Mouse (Mus musculus): ENCODE results near the gene Psma7. TPM values are rescaled to one million over a fixed set of nuclear protein-coding genes. Genes with fewer than 3 reads are reported as not detected.

Gene Psma7
- polyA plus RNA-seq, 1 experiment from 2014 or later: 143 TPM

DNA sequence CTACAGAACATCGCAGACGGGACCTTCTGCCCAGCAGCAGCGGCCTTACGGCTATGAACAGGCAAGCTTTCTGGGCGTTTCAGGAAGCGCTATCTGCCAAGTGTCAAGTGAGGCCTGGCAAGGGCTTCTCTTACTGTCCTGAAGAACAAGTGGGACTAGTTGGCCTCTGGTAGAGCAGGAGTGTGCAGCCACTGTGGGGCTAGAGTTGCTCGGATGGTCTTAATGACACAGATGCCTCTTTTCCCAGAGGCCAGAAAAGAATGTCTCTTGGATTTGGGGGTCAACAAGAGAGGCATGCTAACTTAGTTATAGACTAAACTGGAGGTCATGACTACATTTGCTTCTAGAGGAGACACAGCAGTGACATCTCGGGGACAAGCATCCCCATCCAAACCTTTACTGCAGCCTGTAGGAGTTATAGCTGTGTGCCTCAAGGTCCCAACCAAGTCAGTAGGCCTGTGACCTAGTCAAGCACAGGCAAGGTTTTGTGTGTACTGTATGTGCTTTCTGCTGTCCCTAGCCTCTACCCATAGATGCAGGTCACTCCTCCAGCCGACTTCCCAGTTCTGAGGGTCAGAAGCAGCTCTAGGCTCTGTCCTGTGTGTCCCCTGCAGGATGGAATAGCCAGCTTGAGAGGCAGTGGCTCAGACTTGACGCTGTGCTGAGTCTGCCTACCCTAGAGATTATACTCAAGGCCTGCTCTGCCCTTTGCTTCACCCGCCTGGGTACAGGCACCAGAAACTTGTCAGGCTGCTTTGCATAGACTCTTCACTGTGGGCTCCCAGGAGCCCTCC lies 21.3 kb upstream of the Psma7 start:
- H3K79me2 ChIP-seq (ENCODE audit: inconsistent target): no peaks in the 10 kb centered on the region
- H3K36me3 ChIP-seq (ENCODE audit: inconsistent target): peaks cover 47% of the 10 kb centered on the region
- WGBS (ENCODE audit: missing documents): 97% methylated on average over 11 of the region's 11 CpGs

DNA sequence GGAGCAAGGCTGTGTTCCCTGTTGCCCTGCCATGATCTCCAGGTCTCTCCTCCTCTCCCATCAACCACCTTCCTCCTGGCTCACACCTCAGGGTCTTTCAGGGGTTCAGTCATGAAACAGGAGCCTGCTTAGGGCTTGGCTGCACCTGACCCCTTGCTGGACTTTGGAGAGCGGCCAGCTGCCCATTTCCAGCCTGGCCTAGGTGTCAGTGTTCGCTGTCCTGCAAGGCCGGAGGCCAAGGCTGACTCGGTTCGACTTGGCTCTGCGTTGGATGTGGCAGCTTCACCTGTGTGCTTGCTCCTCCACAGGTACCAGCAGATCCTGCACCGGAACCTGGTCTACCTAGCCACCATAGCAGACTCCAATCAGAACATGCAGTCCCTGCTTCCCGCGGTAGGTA lies 10.8 kb upstream of the Psma7 start:
- Histone ChIP-seq H3K27ac (no peak overlapping the region), H3K79me2 (ENCODE audit: inconsistent target) (peaks cover 14% of the 10 kb centered on the region; the same call in 1 of the 2 replicates), H3K36me3 (ENCODE audit: inconsistent target) (peaks cover 19% of the 10 kb centered on the region; the same call in 1 of the 2 replicates), H3K4me3 (ENCODE audit: inconsistent target) (no peak overlapping the region)
- WGBS (ENCODE audit: missing documents): 98% methylated on average over 9 of the region's 9 CpGs

More for the DNA sequence above, 21.3 kb upstream of the Psma7 start:
- no peak overlapping the region for H3K4me3 ChIP-seq (ENCODE audit: inconsistent target)
- no peak overlapping the region for H3K27ac ChIP-seq

DNA sequence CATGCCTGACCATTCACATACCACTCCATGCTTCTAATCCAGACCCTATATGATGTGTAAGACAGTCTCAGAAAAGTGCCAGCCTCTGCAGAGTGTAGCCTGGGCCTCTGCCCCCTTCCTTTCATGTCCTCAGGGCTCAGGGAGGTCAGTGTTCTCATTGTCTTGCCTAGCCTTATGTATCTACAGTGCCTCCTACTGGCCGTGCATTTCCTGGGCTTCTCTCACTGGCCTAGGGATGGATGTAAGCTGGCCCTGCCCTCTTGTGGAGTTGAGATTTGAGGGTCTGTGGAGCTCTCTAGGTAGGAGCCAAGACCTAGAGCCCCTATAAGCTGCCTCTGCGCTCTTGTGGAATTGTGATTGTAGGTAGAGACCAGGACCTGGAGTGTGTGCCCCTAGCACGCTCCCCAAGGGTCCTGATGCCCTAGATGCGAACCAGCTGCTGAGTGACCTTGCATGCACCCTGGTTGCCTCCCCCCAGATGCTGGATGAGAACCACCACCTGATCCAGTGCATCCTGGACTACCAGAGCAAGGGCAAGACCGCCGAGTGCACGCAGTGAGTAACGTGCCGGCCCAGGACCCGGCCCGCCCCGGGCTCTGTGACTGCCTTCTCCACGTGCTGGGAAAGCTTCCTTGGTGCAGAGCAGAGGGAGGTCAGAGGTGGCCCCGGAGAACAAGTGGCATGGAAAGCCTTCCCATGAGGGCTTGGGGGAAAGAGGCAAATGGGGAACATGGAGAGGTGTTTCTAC lies 9.9 kb upstream of the Psma7 start:
- H3K27ac ChIP-seq: no peak overlapping the region
- H3K4me3 ChIP-seq (ENCODE audit: inconsistent target): no peak overlapping the region
- peaks cover 16% of the 10 kb centered on the region; the same call in 1 of the 2 replicates for H3K79me2 ChIP-seq (ENCODE audit: inconsistent target)
- peaks cover 11% of the 10 kb centered on the region; the same call in 1 of the 2 replicates for H3K36me3 ChIP-seq (ENCODE audit: inconsistent target)
- WGBS (ENCODE audit: missing documents): 90% methylated on average over 14 of the region's 14 CpGs

DNA sequence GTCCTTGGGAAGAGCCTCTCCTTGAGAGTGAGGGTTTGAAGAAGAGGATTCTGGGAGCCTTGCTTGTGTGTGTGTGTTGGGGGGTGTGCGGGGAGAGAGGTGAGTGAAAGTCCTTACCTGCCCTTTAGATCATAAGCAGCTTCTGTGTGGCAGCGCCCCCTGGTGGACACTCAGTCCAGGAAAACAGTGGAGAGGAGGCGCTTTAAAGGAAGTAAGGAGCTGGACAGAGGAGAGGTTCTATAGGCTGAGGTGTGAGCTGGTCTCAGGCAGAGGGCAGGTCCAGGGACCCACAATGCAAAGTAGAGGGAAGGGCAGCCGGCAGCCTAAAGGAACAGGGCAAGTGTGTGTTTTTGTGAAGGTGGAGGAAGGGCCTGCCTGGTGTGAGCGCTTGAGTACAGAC lies 8.8 kb upstream of the Psma7 start:
- Histone ChIP-seq H3K27ac (no peak overlapping the region), H3K4me3 (ENCODE audit: inconsistent target) (no peak overlapping the region), H3K79me2 (ENCODE audit: inconsistent target) (peaks cover 23% of the 10 kb centered on the region; the same call in 1 of the 2 replicates), H3K36me3 (ENCODE audit: inconsistent target) (peaks cover 4% of the 10 kb centered on the region; the same call in 1 of the 2 replicates)
- 27% methylated on average over 5 of the region's 5 CpGs for WGBS (ENCODE audit: missing documents)

DNA sequence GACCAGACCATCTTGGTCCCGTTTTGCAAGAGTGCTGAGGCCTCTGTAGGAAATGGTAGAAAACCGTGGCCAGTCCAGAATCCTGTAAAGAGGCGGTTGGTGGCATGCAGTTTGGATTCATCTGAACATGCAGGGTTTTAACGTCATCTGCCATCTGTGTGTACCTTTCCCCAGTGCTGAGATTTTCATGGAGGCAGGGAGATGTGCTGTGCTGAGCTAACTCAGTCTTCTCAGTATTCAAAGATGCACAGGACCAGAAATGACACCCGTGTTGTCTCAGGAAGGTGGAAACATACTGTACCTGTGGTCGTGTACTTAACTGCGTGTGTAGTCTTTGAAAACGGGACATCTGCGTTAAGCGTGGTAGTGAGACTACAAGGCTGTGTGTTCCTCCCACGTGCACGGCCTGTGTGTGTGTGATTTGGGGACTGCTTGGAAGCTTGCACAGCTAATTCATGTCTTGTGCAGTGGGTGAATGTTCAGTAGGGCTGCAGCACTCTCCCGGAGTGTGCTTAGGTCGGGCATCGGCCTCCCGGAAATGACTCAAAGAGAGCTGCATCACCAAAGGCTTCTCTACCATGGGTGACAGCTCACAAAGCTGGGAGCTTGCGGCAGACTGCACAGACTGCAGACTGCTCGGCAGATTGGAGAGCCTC lies 5.9 kb upstream of the Psma7 start:
- peaks cover 45% of the 10 kb centered on the region; the same call in 1 of the 2 replicates for H3K79me2 ChIP-seq (ENCODE audit: inconsistent target)
- WGBS (ENCODE audit: missing documents): 95% methylated on average over 18 of the region's 18 CpGs
- no peaks in the 10 kb centered on the region for H3K36me3 ChIP-seq (ENCODE audit: inconsistent target)
- H3K27ac ChIP-seq: no peak overlapping the region
- no peak overlapping the region for H3K4me3 ChIP-seq (ENCODE audit: inconsistent target)

DNA sequence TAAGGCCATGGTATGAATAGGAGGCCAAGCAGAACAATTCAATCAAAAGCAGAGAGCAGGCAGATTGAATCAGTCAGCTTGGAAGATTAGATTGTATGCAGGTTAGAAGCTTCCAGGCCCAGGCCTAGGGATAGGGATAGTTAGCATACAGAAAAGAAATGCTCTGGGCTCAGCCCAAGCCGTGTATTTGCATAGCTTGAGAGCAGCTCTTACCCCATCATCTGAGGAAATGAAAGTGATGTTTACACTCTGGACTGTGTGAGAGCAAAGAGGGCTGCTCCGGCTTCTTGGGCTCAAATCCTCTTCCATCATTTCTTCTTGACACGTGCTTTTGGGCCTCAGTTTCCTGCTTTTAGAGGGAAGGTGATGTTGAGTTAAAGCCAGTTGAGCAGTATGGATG lies 5.3 kb upstream of the Psma7 start:
- Histone ChIP-seq H3K27ac (no peak overlapping the region), H3K79me2 (ENCODE audit: inconsistent target) (peaks cover 45% of the 10 kb centered on the region; the same call in 1 of the 2 replicates), H3K36me3 (ENCODE audit: inconsistent target) (no peaks in the 10 kb centered on the region), H3K4me3 (ENCODE audit: inconsistent target) (no peak overlapping the region)
- WGBS (ENCODE audit: missing documents): 60% methylated on average over 3 of the region's 3 CpGs

DNA sequence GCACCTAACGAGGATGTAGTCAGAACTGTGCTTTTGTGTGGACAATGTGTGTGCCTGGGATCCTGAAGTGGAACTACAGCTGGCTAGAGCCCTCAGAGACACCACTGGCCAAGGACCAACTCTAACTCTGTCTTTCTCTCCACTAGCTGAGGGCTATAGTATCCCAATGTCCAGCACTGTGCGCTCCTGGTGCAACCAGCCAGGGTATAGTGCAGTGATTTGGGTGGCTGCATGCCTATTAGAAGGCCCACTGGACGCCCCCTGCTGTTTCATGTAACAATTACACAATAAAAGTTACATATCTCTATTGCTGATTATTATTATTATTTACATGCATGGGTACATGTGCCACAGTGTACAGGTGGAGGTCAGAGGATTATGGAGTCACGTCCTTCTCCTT lies 3.0 kb upstream of the Psma7 start:
- H3K27ac ChIP-seq: no peak overlapping the region
- no peaks in the 10 kb centered on the region for H3K36me3 ChIP-seq (ENCODE audit: inconsistent target)
- H3K79me2 ChIP-seq (ENCODE audit: inconsistent target): peaks cover 59% of the 10 kb centered on the region
- H3K4me3 ChIP-seq (ENCODE audit: inconsistent target): no peak overlapping the region
- 59% methylated on average over 4 of the region's 4 CpGs for WGBS (ENCODE audit: missing documents)

DNA sequence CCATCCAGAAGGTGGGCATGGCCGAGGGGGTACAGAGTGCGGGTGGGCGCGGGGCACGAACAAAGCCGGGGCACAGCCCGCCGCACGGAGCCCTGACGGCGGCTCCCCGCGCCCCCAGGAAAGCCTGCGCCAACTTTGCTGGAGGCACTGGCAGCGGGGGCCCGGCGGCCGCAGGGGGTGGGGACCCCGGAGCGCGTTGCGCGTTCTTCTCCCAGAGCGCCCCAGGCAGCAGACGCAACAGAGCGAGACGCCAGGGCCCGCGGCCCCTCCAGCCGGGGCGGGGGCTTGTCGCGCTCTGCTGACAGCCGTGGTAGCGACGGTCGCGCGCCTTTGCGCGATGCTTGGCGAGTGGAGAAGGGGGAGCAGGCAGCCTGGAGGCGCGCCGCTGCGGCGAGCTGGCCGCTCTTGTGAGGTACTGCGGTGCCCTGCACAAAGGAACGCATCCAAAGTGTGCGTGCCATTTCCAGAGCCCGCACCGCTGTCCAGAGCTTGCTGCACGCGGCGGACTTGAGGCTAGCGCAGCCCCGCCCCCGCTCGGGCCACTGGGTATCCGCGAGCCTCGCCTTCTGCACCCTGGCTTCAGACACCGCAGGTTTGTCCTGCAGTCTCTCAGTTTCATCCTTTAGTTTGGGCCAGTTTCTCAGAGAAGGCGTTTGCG lies 754 bp upstream of the Psma7 start:
- Histone ChIP-seq H3K79me2 (ENCODE audit: inconsistent target) (peaks cover 69% of the 10 kb centered on the region), H3K36me3 (ENCODE audit: inconsistent target) (peaks cover 11% of the 10 kb centered on the region), H3K4me3 (ENCODE audit: inconsistent target) (peak overlapping the region; percentile 16; the same call in 1 of the 2 replicates), H3K27ac (no peak overlapping the region)
- 1% methylated on average over 59 of the region's 66 CpGs for WGBS (ENCODE audit: missing documents)

DNA sequence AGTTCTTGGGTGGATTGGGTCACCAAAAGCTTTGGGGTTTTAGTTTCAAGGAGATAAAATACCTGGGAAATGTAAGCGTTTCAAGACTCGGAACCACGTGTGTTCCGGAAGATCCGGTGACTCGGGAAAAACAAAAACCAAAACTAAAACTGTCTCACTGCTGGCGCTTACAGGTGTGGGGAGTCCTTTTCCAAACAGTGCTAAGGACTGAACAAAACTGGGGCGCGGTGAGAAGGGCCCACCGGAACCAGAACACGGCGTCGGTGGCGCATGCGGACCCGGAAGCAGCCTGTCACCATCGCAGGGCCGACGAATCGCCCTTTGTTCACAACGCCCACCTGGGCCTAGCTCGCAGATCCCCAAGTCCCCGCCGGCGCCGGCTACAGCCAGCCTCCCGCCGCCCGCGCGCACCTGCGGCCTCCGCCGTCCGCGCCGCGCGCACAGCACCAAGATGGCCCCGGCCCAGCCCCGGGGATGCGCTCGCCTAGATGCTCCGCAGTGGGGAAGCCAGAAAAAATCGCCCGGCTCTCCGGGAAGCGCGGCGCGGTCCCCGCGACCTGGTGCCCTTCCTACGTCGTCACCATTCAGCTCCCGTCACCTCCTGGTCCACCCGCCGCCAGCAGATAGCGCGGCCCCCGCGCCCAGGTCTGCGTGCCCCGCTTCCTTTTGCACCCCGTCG lies 517 bp downstream of the Psma7 start:
- Histone ChIP-seq H3K27ac (peak overlapping the region; percentile 46), H3K36me3 (ENCODE audit: inconsistent target) (peaks cover 24% of the 10 kb centered on the region), H3K79me2 (ENCODE audit: inconsistent target) (peaks cover 68% of the 10 kb centered on the region), H3K4me3 (ENCODE audit: inconsistent target) (peak overlapping the region; percentile 57)
- WGBS (ENCODE audit: missing documents): under 1% methylated on average over 66 of the region's 66 CpGs

DNA sequence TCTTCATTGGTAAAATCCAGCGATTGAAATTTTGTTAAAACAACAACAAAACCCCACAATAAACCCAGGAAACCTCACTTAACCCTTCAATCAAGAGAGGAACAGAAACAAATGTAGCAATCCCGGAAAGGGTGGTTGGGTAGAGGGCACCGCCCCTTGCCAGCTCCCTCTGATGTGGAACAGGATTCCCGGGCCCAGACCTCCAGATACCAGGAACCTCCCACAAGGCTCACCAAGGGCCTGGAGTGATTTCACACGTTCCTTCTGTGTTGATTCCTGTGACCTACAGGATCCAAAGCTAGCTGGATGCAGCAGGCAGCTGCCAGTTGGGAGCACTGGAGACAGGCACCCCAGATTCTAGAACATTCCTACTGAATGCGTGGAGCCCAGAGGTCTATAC lies 1.8 kb downstream of the Psma7 start:
- Histone ChIP-seq H3K4me3 (ENCODE audit: inconsistent target) (peak overlapping the region; percentile 57), H3K79me2 (ENCODE audit: inconsistent target) (peaks cover 56% of the 10 kb centered on the region), H3K27ac (peak overlapping the region; percentile 46), H3K36me3 (ENCODE audit: inconsistent target) (peaks cover 36% of the 10 kb centered on the region)
- WGBS (ENCODE audit: missing documents): 12% methylated on average over 6 of the region's 6 CpGs

DNA sequence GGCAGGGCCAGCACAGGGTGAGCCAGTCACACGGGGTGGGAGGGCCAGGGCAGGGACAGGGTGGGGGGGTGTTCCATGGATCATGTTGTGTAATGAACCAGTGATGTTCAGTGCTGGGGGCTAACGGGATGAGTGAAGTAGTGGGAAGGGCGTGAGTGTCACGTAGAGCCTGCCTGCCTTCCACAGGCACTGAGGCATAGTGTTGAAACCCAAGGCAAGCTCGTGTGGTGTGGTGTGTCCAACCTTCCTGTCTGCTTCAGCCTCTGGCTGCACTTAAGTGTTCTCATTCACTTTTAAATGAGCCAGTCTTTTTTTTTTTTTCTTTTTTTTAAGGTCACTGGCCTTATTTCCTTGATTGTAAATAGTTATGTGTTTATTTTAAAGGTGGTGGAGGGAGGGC lies 7.5 kb downstream of the Psma7 start:
- Histone ChIP-seq H3K27ac (no peak overlapping the region), H3K79me2 (ENCODE audit: inconsistent target) (peaks cover 19% of the 10 kb centered on the region), H3K4me3 (ENCODE audit: inconsistent target) (no peak overlapping the region), H3K36me3 (ENCODE audit: inconsistent target) (peaks cover 72% of the 10 kb centered on the region)
- WGBS (ENCODE audit: missing documents): 71% methylated on average over 5 of the region's 5 CpGs

DNA sequence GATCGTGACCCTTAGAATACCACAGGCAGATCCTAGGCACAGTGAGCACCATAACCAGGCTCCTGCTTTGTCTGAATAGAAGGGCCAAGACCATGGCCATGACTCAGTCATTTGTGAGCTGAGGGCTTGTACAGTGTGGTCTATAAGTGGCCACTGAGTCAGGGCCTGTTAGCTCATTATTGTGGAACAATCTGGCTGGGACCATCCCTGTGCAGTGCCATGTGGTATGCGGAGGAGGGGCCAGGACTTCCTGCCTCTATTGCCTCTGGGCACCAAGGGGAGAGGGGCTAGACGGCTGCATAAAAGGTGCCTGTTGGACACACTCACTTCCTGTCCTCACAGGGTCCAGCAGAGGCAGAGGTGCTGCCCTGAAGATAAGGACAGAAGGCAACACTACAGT lies 8.3 kb downstream of the Psma7 start:
- WGBS (ENCODE audit: missing documents): 72% methylated on average over 3 of the region's 3 CpGs
- Histone ChIP-seq H3K36me3 (ENCODE audit: inconsistent target) (peaks cover 78% of the 10 kb centered on the region), H3K4me3 (ENCODE audit: inconsistent target) (no peak overlapping the region), H3K79me2 (ENCODE audit: inconsistent target) (peaks cover 11% of the 10 kb centered on the region), H3K27ac (no peak overlapping the region)

DNA sequence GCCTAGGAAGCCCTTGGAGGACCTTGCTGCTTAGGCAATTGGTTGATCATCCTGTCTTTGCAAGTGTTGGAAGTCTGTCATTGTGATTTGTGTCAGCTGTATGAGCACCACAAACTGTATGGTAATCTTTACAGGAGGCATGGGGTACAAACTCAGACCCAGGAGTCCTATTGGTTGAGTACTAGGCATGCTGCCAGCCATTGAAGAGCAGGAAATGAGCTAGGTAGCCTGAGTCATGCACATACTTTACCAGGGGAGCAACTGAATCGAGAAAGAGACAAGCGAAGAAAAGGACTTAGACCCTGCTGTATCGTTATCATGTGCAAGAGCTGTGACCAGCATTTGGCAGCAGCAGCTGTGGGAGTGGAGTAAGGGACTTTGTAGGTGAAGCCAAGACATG lies 9.3 kb downstream of the Psma7 start:
- peaks cover under 1% of the 10 kb centered on the region; the same call in 1 of the 2 replicates for H3K79me2 ChIP-seq (ENCODE audit: inconsistent target)
- peaks cover 77% of the 10 kb centered on the region for H3K36me3 ChIP-seq (ENCODE audit: inconsistent target)
- 40% methylated on average over 3 of the region's 3 CpGs for WGBS (ENCODE audit: missing documents)
- no peak overlapping the region for H3K4me3 ChIP-seq (ENCODE audit: inconsistent target)
- no peak overlapping the region for H3K27ac ChIP-seq

DNA sequence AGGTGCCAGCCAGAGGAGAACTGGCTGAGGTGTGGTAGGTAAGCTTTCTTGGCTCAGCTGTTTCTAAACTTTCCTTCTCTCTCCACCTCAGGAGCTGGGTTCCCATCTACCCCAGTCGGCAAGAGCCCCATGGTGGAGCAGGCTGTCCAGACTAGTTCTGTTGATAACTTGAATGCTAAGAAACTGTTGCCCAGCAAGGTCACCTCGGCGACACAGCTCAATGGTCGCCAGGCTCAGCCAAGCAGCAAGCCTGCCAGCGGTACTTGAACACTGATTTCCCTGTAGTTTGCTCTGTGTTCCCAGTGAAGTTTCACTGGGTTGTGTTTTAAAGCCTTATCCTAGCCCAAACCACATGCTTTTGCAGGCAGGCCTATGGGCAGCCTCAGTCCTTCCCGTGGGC lies 11.0 kb downstream of the Psma7 start:
- no peak overlapping the region for H3K27ac ChIP-seq
- no peak overlapping the region for H3K4me3 ChIP-seq (ENCODE audit: inconsistent target)
- peaks cover 14% of the 10 kb centered on the region; the same call in 1 of the 2 replicates for H3K79me2 ChIP-seq (ENCODE audit: inconsistent target)
- 84% methylated on average over 6 of the region's 6 CpGs for WGBS (ENCODE audit: missing documents)
- peaks cover 60% of the 10 kb centered on the region for H3K36me3 ChIP-seq (ENCODE audit: inconsistent target)
